Mouse (Mus musculus): Measurements from ENCODE around the gene Pon1. TPM values are rescaled to one million over a fixed set of nuclear protein-coding genes. Genes with fewer than 3 reads are reported as not detected.

Gene Pon1
- total and polyA plus RNA-seq, 3 experiments = not detected

DNA sequence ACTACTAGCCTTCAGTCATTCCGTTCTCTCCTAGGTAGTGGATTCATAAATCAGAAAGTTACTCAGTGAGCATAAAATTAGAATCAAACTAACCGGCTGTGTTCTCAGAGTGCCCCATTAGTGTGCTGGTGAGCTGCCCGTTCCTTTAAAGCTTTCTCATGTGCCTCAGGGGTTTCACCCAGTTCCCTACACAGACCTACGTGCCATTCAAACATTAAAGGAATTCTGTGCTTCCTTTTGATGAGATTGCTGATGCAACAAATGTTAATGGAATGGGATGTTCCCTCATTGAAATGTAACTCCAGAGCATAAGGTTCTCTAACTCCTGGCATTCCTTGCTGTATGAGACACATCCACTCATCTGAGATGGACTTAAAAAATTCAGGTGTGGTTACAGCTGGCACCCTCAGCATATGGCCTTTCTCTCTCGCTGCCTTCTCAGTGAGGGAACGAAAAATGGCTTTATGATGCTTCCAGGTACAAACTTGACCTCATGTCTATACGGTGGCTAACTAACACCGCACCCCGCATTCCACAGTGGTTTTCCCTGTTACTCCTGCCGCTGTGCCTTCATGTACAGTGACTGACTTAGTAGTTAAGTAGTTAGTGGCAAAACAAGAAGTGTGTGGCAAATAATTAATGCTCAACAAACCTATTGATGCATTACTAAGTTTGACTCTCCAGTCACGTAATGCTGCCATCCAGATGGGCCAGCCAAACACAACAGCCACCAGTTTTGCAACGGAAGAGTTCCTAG is 54.7 kb downstream of the Pon1 start:
- TF ChIP-seq ZNF384 (IDR thresholded peaks at IDR 0.05; ENCODE audit: low read depth, low read length) (no peak), EP300 (IDR thresholded peaks at IDR 0.05; ENCODE audit: low read depth in 1 of 2, low read length in 2 of 2) (no peak), SMC3 (IDR thresholded peaks at IDR 0.05; ENCODE audit: low read depth, low read length) (no peak), CHD2 (IDR thresholded peaks at IDR 0.05; ENCODE audit: low read length) (no peak), MXI1 (IDR thresholded peaks at IDR 0.05; ENCODE audit: low read depth, low read length) (no peak), TAL1 (IDR thresholded peaks at IDR 0.05; ENCODE audit: low read length) (no peak), GATA1 (IDR thresholded peaks at IDR 0.05; ENCODE audit: low read depth, low read length) (no peak), ELF1 (IDR thresholded peaks at IDR 0.05; ENCODE audit: low read depth, low read length) (no peak), HCFC1 (IDR thresholded peaks at IDR 0.05; ENCODE audit: low read depth, low read length) (no peak), NELFE (IDR thresholded peaks at IDR 0.05; ENCODE audit: low read depth, low read length) (no peak), ZKSCAN1 (IDR thresholded peaks at IDR 0.05; ENCODE audit: low read depth, low read length) (no peak), UBTF (IDR thresholded peaks at IDR 0.05; ENCODE audit: borderline replicate concordance, insufficient read depth, low read depth, low read length) (no peak), POLR2A (IDR thresholded peaks at IDR 0.05; ENCODE audit: control insufficient read depth in 1 of 2, insufficient read depth in 1 of 2, low read depth in 1 of 2, low read length in 2 of 2, poor library complexity in 1 of 2) (no peak), GABPA (IDR thresholded peaks at IDR 0.05; ENCODE audit: low read depth, low read length) (no peak), E2F4 (IDR thresholded peaks at IDR 0.05; ENCODE audit: borderline replicate concordance, low read depth, low read length) (no peak), CHD1 (IDR thresholded peaks at IDR 0.05; ENCODE audit: low read depth, low read length) (no peak), MAX (IDR thresholded peaks at IDR 0.05; ENCODE audit: low read length) (no peak), TBP (IDR thresholded peaks at IDR 0.05; ENCODE audit: low read depth, low read length) (no peak), KAT2A (conservative IDR thresholded peaks at IDR 0.05; ENCODE audit: low read depth, low read length) (no peak)
- Histone ChIP-seq H3K36me3 (ENCODE audit: control insufficient read depth in 1 of 2, insufficient read depth in 2 of 2, low read length in 2 of 2) (no peaks in the 10 kb centered on the region), H3K4me3 (ENCODE audit: control insufficient read depth in 1 of 2, insufficient read depth in 1 of 2, low read depth in 2 of 2, low read length in 2 of 2) (no peak overlapping the region), H3K9me3 (replicated peaks; ENCODE audit: insufficient read depth, low read length) (no peaks in the 10 kb centered on the region), H3K4me1 (ENCODE audit: control insufficient read depth in 1 of 2, insufficient read depth in 2 of 2, low read length in 2 of 2) (no peaks in the 10 kb centered on the region), H3K27ac (ENCODE audit: control insufficient read depth, low read depth, low read length) (no peak overlapping the region), H3K79me2 (ENCODE audit: control insufficient read depth, insufficient read depth, low read length, poor library complexity) (no peaks in the 10 kb centered on the region), H3K27me3 (ENCODE audit: control insufficient read depth in 1 of 2, insufficient read depth in 2 of 2, low read length in 2 of 2) (peaks cover 4 to 20% of the 10 kb centered on the region in 2 experiments), H3K9ac (ENCODE audit: control insufficient read depth, low read depth, low read length, poor library complexity, severe bottlenecking) (no peak overlapping the region)
- no peak for DNase-seq (ENCODE audit: low read depth, low spot score)

GRCm38 (mm10) chr6:5136046-5136445 is 57.7 kb downstream of the Pon1 start:
- DNase-seq (ENCODE audit: low read depth, low spot score) = no peak
- H3K79me2 ChIP-seq (ENCODE audit: control insufficient read depth, insufficient read depth, low read length, poor library complexity) = no peaks in the 10 kb centered on the region
- no peak overlapping the region for H3K9ac ChIP-seq (ENCODE audit: control insufficient read depth, low read depth, low read length, poor library complexity, severe bottlenecking)
- no peaks in the 10 kb centered on the region for H3K9me3 ChIP-seq (replicated peaks; ENCODE audit: insufficient read depth, low read length)
- H3K4me1 ChIP-seq (ENCODE audit: control insufficient read depth in 1 of 2, insufficient read depth in 2 of 2, low read length in 2 of 2) = no peaks in the 10 kb centered on the region
- H3K27me3 ChIP-seq (ENCODE audit: control insufficient read depth in 1 of 2, insufficient read depth in 2 of 2, low read length in 2 of 2) = peaks cover 11 to 17% of the 10 kb centered on the region in 2 experiments
- H3K4me3 ChIP-seq (ENCODE audit: control insufficient read depth in 1 of 2, insufficient read depth in 1 of 2, low read depth in 2 of 2, low read length in 2 of 2) = no peak overlapping the region
- H3K27ac ChIP-seq (ENCODE audit: control insufficient read depth, low read depth, low read length) = no peak overlapping the region
- TF ChIP-seq ETS1 (IDR thresholded peaks at IDR 0.05; ENCODE audit: low read depth, low read length) = no peak
- no peak for TF ChIP-seq POLR2A (IDR thresholded peaks at IDR 0.05; ENCODE audit: control insufficient read depth in 1 of 2, insufficient read depth in 1 of 2, low read depth in 1 of 2, low read length in 2 of 2, poor library complexity in 1 of 2)
- TF ChIP-seq MYB (IDR thresholded peaks at IDR 0.05; ENCODE audit: low read depth, low read length) = no peak
- no peak for TF ChIP-seq CHD2 (IDR thresholded peaks at IDR 0.05; ENCODE audit: low read length)
- TF ChIP-seq GABPA (IDR thresholded peaks at IDR 0.05; ENCODE audit: low read depth, low read length) = no peak
- no peak for TF ChIP-seq MXI1 (IDR thresholded peaks at IDR 0.05; ENCODE audit: low read depth, low read length)
- no peak for TF ChIP-seq UBTF (IDR thresholded peaks at IDR 0.05; ENCODE audit: borderline replicate concordance, insufficient read depth, low read depth, low read length)
- TF ChIP-seq E2F4 (IDR thresholded peaks at IDR 0.05; ENCODE audit: borderline replicate concordance, low read depth, low read length) = no peak
- no peak for TF ChIP-seq CHD1 (IDR thresholded peaks at IDR 0.05; ENCODE audit: low read depth, low read length)
- no peak for TF ChIP-seq NRF1 (IDR thresholded peaks at IDR 0.05; ENCODE audit: insufficient read depth, low read depth, low read length, poor library complexity, severe bottlenecking)
- TF ChIP-seq SIN3A (IDR thresholded peaks at IDR 0.05; ENCODE audit: low read length) = no peak
- TF ChIP-seq USF2 (IDR thresholded peaks at IDR 0.05; ENCODE audit: borderline replicate concordance in 1 of 2, insufficient read depth in 1 of 2, low read depth in 1 of 2, low read length in 2 of 2) = no peak
- TF ChIP-seq MAFK (IDR thresholded peaks at IDR 0.05; ENCODE audit: borderline replicate concordance, low read depth, low read length) = no peak
- no peak for TF ChIP-seq ELF1 (IDR thresholded peaks at IDR 0.05; ENCODE audit: low read depth, low read length)
- no peak for TF ChIP-seq CTCF (IDR thresholded peaks at IDR 0.05 in 2 of 3, conservative IDR thresholded peaks at IDR 0.05 in 1 of 3; ENCODE audit: control insufficient read depth in 1 of 3, insufficient read depth in 1 of 3, low read depth in 2 of 3, low read length in 3 of 3, poor library complexity in 1 of 3, severe bottlenecking in 1 of 3)
- no peak for TF ChIP-seq GATA1 (IDR thresholded peaks at IDR 0.05; ENCODE audit: low read depth, low read length)
- TF ChIP-seq NELFE (IDR thresholded peaks at IDR 0.05; ENCODE audit: low read depth, low read length) = no peak
- no peak for TF ChIP-seq MEF2A (IDR thresholded peaks at IDR 0.05; ENCODE audit: extremely low read depth, insufficient replicate concordance, low read depth, low read length, poor library complexity, severe bottlenecking)
- no peak for TF ChIP-seq SMC3 (IDR thresholded peaks at IDR 0.05; ENCODE audit: low read depth, low read length)
- H3K36me3 ChIP-seq (ENCODE audit: control insufficient read depth in 1 of 2, insufficient read depth in 2 of 2, low read length in 2 of 2) = no peaks in the 10 kb centered on the region
